Mouse (Mus musculus) inflammation-experienced regulatory T-cells, adult 16 weeks (primary cell): ENCODE measurements around the gene Strip2. TPM values are rescaled to one million over a fixed set of nuclear protein-coding genes. Genes with fewer than 3 reads are reported as not detected.

Source experiments
- polyA plus RNA-seq: library from polyadenylated mRNA; unstranded; fragments of 100-300 nt; shearing (Covaris generic); gene quantifications from one replicate; pipeline ENCODE4 v1.2.1, GENCODE M21; 2017

Strip2 gene
- 0.05 TPM for polyA plus RNA-seq

DNA sequence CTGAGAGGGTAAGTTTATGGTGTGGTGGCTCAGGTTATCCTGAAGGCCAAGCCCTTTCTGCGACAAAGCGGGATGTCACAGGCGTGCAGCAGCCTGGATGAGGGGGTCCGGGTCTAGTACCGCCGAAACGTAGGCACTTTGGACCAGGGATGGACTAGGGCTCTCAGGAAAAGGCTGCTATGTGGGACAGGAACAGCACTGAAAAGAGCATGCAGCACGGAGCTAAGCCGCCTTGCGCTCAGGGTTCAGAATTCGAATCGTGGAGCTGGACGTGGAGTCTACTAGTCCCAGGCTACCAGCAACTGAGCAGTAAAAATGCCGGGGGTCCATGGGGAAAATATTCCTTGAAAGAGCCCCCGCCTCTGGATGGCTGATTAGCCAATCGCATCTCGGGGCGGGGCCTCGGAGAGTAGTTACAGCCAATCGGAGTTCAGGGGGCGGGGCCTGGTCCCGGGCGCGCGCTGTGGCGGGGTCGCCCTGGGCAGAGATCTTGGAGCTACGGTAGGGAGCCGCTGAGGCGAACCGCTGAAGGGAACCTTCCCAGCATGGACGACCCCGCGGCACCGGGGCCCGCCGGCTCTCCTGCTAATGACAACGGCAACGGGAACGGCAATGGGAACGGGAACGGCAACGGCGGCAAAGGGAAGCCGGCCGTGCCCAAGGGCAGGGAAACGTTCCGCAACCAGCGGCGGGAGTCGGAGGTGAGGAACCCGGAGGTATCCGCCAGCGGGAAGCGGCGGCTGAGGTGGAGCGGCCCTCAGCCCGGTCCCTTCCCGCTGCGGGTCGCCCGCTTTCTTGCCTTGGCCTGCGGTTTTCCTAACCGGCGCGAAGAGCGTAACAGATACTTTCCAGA is at the start of gene Strip2:
Gene Strip2, plus strand, starts transcription at position 483 of the 853 bp plus-strand sequence.

Other genes with a start within 250 kb of the Strip2 start
- 0.09 TPM for gene Tspan33, start 222.8 kb upstream of the Strip2 start, polyA plus RNA-seq
- gene Smo, start 181.5 kb upstream of the Strip2 start, polyA plus RNA-seq = 0.07 TPM
- gene Ahcyl2, start 149.0 kb upstream of the Strip2 start, polyA plus RNA-seq = 102 TPM
- gene Nrf1, start 131.0 kb downstream of the Strip2 start, polyA plus RNA-seq = 90.6 TPM